Mouse (Mus musculus): ENCODE results near the gene Ropn1l.

DNA sequence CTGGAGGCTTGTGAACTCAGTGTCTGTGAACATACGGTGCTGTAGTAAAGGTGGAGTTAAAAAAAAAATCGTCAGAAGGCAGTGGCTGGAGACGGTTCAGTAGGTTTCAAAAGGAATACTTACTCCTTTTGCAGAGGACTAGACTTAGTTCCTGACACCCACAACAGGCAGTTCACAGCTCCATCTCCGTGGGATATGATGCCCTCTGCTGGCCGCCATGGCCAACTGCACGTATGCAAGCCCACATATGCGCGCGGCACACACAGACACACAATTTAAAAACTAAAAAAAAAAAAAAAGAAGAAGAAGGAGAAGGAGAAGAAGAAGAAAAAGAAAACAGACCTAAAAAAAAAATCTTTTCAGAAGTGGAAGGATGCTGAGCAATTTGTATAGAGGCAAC is 34.5 kb downstream of the Ropn1l start:
- TF ChIP-seq CTCF (IDR thresholded peaks at IDR 0.05; ENCODE audit: low read depth) = peak; percentile 78
- TF ChIP-seq EP300 (IDR thresholded peaks at IDR 0.05; ENCODE audit: low read depth) = no peak

Data from liver, postnatal 0 days (tissue).